Mouse (Mus musculus): ENCODE data around the gene Ccser2.

GRCm38 (mm10) chr14:37005865-37006264 is 37.3 kb upstream of the Ccser2 start:
- TF ChIP-seq POLR2A (IDR thresholded peaks at IDR 0.05; ENCODE audit: insufficient read length, low read depth) (no peak), E2F4 (IDR thresholded peaks at IDR 0.05; ENCODE audit: insufficient read depth) (no peak)
